Mouse (Mus musculus): Measurements from ENCODE around the gene D10Wsu102e.

DNA sequence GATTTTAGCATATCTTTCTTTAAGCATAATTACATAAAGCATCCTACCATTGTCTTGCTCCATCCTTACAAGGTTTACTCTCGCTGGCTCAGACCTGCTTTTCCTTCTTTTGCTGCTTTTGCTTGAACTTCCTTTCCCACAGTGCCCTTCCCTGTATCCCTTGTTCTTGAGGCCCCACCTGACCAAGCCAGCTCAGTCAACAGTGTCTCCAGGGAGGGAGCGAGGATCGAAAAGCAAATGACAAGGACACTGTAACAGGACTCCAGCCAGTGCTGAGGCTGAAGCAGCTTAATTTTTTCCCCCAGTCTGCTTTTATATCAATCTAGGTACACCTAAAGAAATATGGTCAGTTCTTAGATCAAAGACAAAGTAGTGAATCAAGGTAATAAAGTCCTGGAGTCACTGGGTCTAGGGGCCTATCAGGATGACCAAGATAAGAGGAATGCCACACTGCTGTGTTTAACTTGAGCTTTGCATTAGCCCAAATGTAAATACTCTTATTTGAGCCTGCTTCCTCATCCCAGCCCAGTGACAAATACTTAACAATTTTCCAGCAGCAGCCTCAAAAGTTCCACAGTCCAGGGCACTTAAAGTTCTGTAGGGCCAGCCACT, 14.1 kb downstream of the D10Wsu102e start:
- no peak for TF ChIP-seq CTCF (IDR thresholded peaks at IDR 0.05; ENCODE audit: control insufficient read depth, insufficient read depth, insufficient read length)
- TF ChIP-seq MAX (IDR thresholded peaks at IDR 0.05): no peak
- no peak for TF ChIP-seq MYOD1 (IDR thresholded peaks at IDR 0.05; ENCODE audit: control insufficient read depth, insufficient read length, low read depth)
- TF ChIP-seq MYOG (IDR thresholded peaks at IDR 0.05; ENCODE audit: control insufficient read depth, extremely low read depth, insufficient read length): no peak

Data from C2C12 (cell line).